Mouse (Mus musculus): ENCODE results near the gene Ntn4.

GRCm38 (mm10) chr10:93707149-93708075 is 66.9 kb downstream of the Ntn4 start:
- no peak for TF ChIP-seq CTCF (IDR thresholded peaks at IDR 0.05; ENCODE audit: low read depth)
- TF ChIP-seq EP300 (optimal IDR thresholded peaks at IDR 0.05) = no peak

All from stomach, postnatal 0 days (tissue).